Mouse (Mus musculus): Measurements from ENCODE around the gene Pnpla2. TPM values are rescaled to one million over a fixed set of nuclear protein-coding genes. Genes with fewer than 3 reads are reported as not detected.

The Pnpla2 gene
- 109 TPM for polyA plus RNA-seq (2014; fragmentation: Illumina TruSeq; extraction: RNeasy Lipid Tissue Mini Kit (QIAGEN cat#74804); ENCODE audit: insufficient read depth, low read depth, low replicate concordance)

DNA sequence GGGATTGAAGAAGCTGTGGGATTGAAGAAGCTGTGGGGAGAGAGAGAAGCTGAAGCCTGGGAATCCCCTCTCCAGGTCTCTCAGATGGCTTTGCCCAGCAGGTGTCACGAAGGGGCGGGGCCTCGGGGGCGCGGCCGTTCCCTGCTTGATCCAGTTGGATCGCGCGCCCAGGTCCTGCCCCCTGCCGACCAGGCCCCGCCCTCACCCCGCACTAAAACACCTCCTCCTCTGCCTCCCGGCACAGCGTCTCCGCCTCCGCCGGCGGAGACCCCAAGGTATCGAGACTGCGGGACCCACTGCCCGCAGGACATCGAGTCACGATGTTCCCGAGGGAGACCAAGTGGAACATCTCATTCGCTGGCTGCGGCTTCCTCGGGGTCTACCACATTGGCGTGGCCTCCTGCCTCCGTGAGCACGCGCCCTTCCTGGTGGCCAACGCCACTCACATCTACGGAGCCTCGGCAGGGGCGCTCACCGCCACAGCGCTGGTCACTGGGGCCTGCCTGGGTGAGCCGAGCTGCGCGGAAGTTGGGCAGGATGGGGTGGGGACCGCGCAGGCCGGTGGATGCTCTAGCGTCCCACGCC lies at the start of gene Pnpla2:
Gene Pnpla2 (plus strand): TSS at position 232 of the 585 bp plus-strand sequence.

DNA sequence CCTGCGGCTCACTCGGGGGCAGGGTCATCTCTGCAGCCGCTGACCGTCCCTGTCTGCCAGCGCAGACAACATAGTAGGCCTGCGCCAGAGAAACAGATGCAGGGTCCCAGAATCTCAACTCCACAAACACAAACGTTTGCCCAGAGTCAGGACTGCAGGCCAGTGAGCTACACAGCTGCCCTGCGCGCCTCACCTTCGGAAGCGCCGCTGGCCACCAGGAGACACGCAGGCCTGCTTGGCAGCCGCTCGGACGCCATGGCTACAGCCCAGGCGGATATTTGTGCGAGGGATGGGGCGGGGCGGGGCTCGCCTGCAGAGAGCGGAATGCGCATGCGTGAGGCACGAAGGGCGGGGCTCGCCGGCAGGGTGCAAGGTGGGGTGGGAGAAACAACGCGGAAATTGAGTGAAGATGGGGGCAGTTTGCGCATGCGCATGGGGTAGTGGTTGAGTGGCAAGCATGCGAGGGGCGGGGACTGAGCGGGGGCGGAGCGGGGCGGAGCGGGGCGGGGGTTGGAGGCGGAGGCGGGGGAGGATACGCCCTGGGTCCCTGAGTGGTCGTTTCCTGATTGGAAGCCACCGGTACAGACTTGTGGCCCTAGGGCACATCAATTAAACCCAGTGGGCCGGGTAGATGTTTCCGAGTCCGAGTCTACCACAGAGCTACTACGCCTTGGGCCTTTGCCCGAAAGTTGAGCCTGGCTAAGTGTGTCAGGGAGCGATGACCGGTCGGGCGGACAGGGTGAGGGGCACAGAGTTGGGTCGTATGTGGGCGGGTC lies 41.0 kb upstream of the Pnpla2 start, which contains the start of gene Gatd1:
Gene Gatd1 (minus strand): TSS at position 328 of the 776 bp plus-strand sequence.

DNA sequence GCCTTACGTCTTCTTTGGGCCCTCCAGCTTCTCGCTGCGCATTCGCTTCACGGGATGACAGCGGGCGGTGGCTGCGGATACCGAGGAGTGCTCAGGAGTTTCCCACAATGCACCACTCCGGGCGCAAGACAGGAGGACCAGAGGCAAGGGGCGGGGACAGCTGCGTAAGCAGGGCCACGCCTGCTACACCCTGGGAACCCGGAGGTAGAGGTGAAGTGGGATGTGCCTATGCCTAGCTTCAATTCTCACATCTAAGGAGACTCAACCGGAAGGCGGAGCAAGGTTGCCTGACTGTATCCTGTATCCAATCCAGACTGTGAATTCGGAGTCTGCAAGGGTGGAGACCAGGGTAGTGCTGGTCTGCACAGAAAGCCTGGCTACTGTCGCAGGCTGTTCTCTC lies 25.7 kb upstream of the Pnpla2 start, which contains the start of gene Cend1:
Gene Cend1 (minus strand): TSS at position 182 of the 400 bp plus-strand sequence.

DNA sequence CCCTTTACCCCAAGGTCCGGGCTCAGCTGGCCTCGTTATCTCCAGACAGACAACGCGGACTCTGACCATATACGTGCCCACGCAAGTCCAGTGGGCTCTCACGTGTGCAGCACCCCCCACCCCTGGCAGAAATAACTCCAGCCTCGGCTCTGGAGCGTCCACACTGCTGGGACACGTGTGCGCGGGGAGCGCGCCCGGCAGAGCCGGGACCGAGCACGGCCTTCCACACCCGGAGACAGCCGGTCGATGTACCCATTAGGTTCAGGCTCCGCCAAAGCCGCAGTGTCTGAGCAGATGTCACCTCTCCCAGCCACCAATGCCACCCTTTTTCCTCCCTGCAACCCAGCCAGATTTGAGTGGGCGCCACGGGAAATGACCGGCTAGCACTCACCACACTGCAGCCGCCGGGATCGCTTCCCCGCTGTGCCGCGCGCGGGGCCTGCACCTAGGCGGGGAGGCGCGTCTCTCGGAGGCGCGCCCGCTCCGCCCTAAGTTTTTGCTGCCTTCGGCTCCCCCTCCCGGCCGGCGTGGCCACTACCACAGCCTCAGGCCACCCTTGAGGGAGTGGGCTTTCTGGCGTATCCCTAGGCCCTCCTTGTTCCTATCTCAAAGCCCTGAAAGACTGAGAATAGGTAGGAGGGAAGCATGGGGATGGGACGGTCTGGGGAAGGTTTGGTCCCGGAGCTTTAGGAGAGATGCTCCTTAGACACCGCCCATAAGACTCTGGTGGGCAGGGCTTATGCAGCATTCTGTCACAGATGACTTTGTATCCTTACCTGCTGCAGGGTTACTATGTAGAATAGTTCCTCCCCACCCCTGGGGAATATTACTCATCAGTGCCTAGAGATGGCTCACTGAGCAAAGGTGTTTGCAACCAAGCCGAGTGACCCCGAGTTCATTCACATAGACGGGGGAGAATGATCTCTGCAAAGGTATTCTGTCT lies 17.5 kb upstream of the Pnpla2 start, which contains the start of gene Slc25a22:
Gene Slc25a22 (minus strand): TSS at position 715 of the 943 bp plus-strand sequence.

DNA sequence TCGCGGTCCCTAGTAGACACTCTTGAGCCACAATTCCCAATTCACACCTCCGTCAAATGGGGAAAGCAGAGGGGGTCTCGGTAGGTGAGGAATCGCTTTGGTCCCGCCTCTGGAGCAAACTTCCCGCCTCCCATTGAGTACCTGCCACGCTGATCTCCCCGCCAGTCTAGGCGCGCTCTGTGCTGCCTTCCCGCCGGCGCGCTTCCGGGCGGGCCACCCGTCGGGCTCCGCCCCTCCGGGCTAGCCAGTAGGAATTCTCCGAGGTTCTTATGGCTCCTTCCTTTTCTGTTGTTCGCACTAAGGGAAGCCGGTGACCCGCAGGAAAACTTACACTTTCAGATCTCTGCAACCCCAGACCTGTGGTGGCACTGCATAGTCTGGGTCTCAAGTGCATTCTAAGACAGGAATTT lies 11.2 kb upstream of the Pnpla2 start, which contains the start of gene Pidd1:
Gene Pidd1 (minus strand): TSS at position 198 of the 410 bp plus-strand sequence.

DNA sequence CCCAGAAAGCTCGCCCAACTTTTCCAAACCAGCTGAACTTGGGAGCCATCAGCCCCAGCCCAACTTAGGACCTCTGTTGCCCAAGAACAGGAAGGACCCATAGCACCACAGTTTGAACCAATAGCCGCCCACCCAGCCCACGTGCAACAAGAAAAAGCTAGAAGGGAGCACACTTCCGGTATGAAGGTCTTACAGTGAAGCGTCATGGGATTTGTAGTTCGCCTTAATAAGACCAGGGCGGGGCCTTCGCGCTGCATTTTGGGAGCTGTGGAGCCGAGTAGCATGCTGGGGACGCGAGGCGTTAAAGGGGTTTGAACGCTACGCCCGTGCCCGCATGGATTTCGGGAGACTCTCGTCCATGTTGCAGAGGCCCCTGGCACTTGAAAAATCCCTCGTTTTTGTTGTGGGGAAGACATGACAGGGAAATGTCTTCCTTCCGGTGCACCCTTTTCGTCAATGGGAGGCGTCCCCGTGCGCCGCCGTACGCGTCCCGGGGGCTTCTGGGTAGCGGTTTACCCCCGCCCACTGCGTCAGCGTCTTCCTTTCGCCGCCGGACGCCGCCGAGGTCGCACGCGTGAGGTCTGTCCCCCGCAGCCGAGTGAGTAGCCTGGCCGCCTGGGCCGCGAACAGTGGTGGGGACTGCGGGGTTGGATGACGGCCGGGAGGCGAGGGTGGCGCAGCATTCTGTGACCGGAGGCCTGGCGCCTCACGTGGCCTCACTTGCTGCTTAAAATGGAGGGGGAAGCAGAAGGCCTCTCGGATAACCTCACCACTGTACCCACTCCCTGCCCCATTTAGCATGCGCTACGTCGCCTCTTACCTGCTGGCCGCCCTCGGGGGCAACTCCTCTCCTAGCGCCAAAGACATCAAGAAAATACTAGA lies 7.6 kb upstream of the Pnpla2 start, which contains the start of gene Rplp2:
Gene Rplp2 (plus strand): TSS at position 261 of the 882 bp plus-strand sequence.

DNA sequence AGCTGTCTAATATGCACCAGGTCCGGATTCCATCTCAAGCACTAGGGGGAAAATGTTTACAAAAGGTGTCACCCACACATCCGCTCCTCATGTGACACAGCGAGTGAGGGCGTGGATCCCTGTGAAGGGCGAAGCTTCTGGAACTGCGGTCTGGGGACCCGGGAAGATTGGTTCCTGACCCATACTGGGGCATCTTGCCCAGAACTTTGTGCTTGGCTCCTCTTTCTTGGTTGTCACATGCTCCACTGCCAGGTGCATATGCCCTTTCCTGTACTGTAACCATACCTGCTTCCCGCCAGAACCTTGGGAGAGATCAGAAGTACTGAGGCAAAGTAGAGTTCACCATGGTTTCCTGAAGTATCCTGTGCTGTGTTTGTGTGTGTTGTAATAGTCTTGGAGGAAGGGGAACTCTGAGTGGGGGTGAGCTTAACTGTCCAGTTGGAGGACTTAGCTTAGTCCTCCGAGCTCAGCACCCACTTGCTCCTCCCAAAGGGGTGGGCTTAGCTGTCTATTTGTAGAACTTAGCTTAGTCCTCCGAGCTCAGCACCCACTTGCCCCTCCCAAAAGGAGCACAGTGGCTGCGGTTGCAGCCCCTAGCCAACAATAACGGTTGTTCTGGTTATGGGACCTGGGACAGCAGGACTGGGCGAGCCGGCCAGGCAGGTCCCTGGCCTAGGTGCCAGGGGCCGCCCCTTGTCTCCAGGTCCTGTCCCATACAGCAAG lies 5.6 kb downstream of the Pnpla2 start, which contains the start of gene Cracr2b:
Gene Cracr2b (plus strand): TSS at position 704 of the 723 bp plus-strand sequence.

DNA sequence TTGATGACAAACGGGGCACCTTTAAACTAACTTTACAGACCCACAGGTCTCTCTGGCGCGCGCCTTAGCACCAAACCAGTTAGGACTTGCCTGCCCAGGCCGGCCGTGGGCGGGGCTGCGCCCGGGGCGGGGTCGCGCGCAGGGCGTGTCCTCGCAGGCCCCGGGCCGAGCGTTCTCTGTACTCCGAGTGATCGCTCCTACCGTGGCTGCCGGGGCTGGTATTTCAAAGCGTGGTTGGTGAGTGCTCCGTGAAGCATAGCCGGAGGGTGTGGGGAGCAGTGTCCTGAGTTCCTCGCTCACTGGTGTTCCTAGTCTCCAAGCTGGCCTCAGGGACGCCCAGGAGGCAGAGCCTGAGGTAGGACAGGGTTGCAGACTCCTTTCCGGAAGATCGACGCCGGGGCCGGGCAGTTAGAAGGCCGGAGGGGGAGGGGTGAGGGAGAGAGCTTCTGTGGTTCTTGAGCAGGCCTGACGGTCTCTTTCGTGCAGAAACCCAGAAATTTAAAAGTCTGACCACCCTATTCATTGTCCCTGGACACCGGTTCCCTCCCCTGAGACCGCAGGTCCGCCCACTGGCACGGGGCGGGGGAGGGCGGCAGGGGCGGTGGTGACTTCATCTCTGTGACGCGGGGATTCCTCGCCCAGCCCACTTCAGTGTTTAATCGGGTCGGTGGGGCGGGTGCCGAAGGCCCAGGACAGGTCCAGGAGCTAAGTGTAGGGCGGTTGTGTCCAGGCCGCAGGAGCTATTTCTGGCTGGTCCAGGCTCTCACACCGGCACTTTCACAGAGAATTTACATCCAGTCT lies 12.4 kb downstream of the Pnpla2 start, which contains the start of gene Cd151:
Gene Cd151 (plus strand): TSS at position 163 of the 801 bp plus-strand sequence.

DNA sequence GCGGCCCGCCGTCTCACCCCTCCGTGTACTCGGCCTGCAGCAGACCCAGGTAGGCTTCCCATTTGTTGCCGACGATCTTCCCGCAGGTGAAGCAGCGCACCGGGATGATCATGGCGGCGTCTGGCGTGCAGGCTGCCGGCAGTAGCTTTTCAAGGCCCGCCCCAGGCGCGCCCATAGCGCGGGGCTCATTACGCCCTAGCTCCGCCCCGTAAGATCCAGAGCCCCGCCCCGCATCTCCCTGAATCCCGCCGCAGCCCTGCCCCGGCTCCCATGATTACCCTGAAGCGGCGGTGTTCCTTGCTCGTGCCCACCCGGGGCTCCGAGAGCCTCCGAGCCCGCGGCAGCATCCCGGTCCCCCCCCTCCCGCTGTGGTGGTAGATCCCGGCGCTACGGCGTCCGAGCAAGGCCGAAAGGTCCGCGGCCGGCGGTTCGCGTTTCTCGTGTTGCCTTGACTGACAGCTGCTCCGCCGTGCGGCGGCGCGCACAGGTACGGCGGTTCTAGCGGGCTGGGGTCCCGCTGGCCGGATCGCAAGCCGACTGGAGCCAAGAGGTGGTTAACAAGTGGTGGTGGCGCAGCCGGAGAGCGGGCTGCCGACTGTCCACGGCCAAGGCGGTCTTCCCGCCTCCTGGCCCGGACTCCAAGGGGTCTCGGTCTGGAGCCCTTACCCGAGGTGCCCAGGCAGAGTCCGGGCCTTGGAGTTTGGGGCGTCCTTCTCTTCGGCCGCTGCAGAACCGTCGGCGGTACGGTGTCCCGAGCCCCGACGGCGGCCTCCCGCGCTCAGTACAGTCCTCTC lies 20.2 kb downstream of the Pnpla2 start, which contains the start of the genes Polr2l and Tspan4:
Gene Polr2l (minus strand): TSS at position 122 of the 794 bp plus-strand sequence.
Gene Tspan4 (plus strand): TSS at position 230 of the 794 bp plus-strand sequence.

Other genes starting within 250 kb of the Pnpla2 start
- gene Lmntd2, start 241.1 kb upstream of the Pnpla2 start, polyA plus RNA-seq (2014; fragmentation: Illumina TruSeq; extraction: RNeasy Lipid Tissue Mini Kit (QIAGEN cat#74804); ENCODE audit: insufficient read depth, low read depth, low replicate concordance): 1.0 TPM
- 55.1 TPM for gene Rassf7, start 239.3 kb upstream of the Pnpla2 start, polyA plus RNA-seq (2014; fragmentation: Illumina TruSeq; extraction: RNeasy Lipid Tissue Mini Kit (QIAGEN cat#74804); ENCODE audit: insufficient read depth, low read depth, low replicate concordance)
- gene Phrf1, start 226.4 kb upstream of the Pnpla2 start, polyA plus RNA-seq (2014; fragmentation: Illumina TruSeq; extraction: RNeasy Lipid Tissue Mini Kit (QIAGEN cat#74804); ENCODE audit: insufficient read depth, low read depth, low replicate concordance): 26.6 TPM
- 21.8 TPM for gene Irf7, start 188.7 kb upstream of the Pnpla2 start, polyA plus RNA-seq (2014; fragmentation: Illumina TruSeq; extraction: RNeasy Lipid Tissue Mini Kit (QIAGEN cat#74804); ENCODE audit: insufficient read depth, low read depth, low replicate concordance)
- 0.23 TPM for gene Cdhr5, start 178.4 kb upstream of the Pnpla2 start, polyA plus RNA-seq (2014; fragmentation: Illumina TruSeq; extraction: RNeasy Lipid Tissue Mini Kit (QIAGEN cat#74804); ENCODE audit: insufficient read depth, low read depth, low replicate concordance)
- gene Sct, start 176.1 kb upstream of the Pnpla2 start, polyA plus RNA-seq (2014; fragmentation: Illumina TruSeq; extraction: RNeasy Lipid Tissue Mini Kit (QIAGEN cat#74804); ENCODE audit: insufficient read depth, low read depth, low replicate concordance): not detected
- not detected for gene Drd4, start 163.2 kb upstream of the Pnpla2 start, polyA plus RNA-seq (2014; fragmentation: Illumina TruSeq; extraction: RNeasy Lipid Tissue Mini Kit (QIAGEN cat#74804); ENCODE audit: insufficient read depth, low read depth, low replicate concordance)
- 20.4 TPM for gene Deaf1, start 127.5 kb upstream of the Pnpla2 start, polyA plus RNA-seq (2014; fragmentation: Illumina TruSeq; extraction: RNeasy Lipid Tissue Mini Kit (QIAGEN cat#74804); ENCODE audit: insufficient read depth, low read depth, low replicate concordance)
- gene Tmem80, start 127.5 kb upstream of the Pnpla2 start, polyA plus RNA-seq (2014; fragmentation: Illumina TruSeq; extraction: RNeasy Lipid Tissue Mini Kit (QIAGEN cat#74804); ENCODE audit: insufficient read depth, low read depth, low replicate concordance): 25.4 TPM
- 30.4 TPM for gene Eps8l2, start 116.3 kb upstream of the Pnpla2 start, polyA plus RNA-seq (2014; fragmentation: Illumina TruSeq; extraction: RNeasy Lipid Tissue Mini Kit (QIAGEN cat#74804); ENCODE audit: insufficient read depth, low read depth, low replicate concordance)
- 203 TPM for gene Taldo1, start 63.0 kb upstream of the Pnpla2 start, polyA plus RNA-seq (2014; fragmentation: Illumina TruSeq; extraction: RNeasy Lipid Tissue Mini Kit (QIAGEN cat#74804); ENCODE audit: insufficient read depth, low read depth, low replicate concordance)
- gene Gatd1, start 41.1 kb upstream of the Pnpla2 start, polyA plus RNA-seq (2014; fragmentation: Illumina TruSeq; extraction: RNeasy Lipid Tissue Mini Kit (QIAGEN cat#74804); ENCODE audit: insufficient read depth, low read depth, low replicate concordance): 24.6 TPM
- gene Cend1, start 25.7 kb upstream of the Pnpla2 start, polyA plus RNA-seq (2014; fragmentation: Illumina TruSeq; extraction: RNeasy Lipid Tissue Mini Kit (QIAGEN cat#74804); ENCODE audit: insufficient read depth, low read depth, low replicate concordance): 0.50 TPM
- gene Slc25a22, start 17.3 kb upstream of the Pnpla2 start, polyA plus RNA-seq (2014; fragmentation: Illumina TruSeq; extraction: RNeasy Lipid Tissue Mini Kit (QIAGEN cat#74804); ENCODE audit: insufficient read depth, low read depth, low replicate concordance): 12.9 TPM
- gene Pidd1, start 11.2 kb upstream of the Pnpla2 start, polyA plus RNA-seq (2014; fragmentation: Illumina TruSeq; extraction: RNeasy Lipid Tissue Mini Kit (QIAGEN cat#74804); ENCODE audit: insufficient read depth, low read depth, low replicate concordance): 0.81 TPM
- gene Rplp2, start 7.8 kb upstream of the Pnpla2 start, polyA plus RNA-seq (2014; fragmentation: Illumina TruSeq; extraction: RNeasy Lipid Tissue Mini Kit (QIAGEN cat#74804); ENCODE audit: insufficient read depth, low read depth, low replicate concordance): 1,656 TPM
- 126 TPM for gene Cracr2b, start 5.9 kb downstream of the Pnpla2 start, polyA plus RNA-seq (2014; fragmentation: Illumina TruSeq; extraction: RNeasy Lipid Tissue Mini Kit (QIAGEN cat#74804); ENCODE audit: insufficient read depth, low read depth, low replicate concordance)
- 213 TPM for gene Cd151, start 12.2 kb downstream of the Pnpla2 start, polyA plus RNA-seq (2014; fragmentation: Illumina TruSeq; extraction: RNeasy Lipid Tissue Mini Kit (QIAGEN cat#74804); ENCODE audit: insufficient read depth, low read depth, low replicate concordance)
- gene Polr2l, start 19.9 kb downstream of the Pnpla2 start, polyA plus RNA-seq (2014; fragmentation: Illumina TruSeq; extraction: RNeasy Lipid Tissue Mini Kit (QIAGEN cat#74804); ENCODE audit: insufficient read depth, low read depth, low replicate concordance): 44.0 TPM
- 42.4 TPM for gene Tspan4, start 20.0 kb downstream of the Pnpla2 start, polyA plus RNA-seq (2014; fragmentation: Illumina TruSeq; extraction: RNeasy Lipid Tissue Mini Kit (QIAGEN cat#74804); ENCODE audit: insufficient read depth, low read depth, low replicate concordance)
- gene Chid1, start 84.7 kb downstream of the Pnpla2 start, polyA plus RNA-seq (2014; fragmentation: Illumina TruSeq; extraction: RNeasy Lipid Tissue Mini Kit (QIAGEN cat#74804); ENCODE audit: insufficient read depth, low read depth, low replicate concordance): 17.6 TPM
- 28.1 TPM for gene Ap2a2, start 107.0 kb downstream of the Pnpla2 start, polyA plus RNA-seq (2014; fragmentation: Illumina TruSeq; extraction: RNeasy Lipid Tissue Mini Kit (QIAGEN cat#74804); ENCODE audit: insufficient read depth, low read depth, low replicate concordance)
- gene Muc6, start 200.1 kb downstream of the Pnpla2 start, polyA plus RNA-seq (2014; fragmentation: Illumina TruSeq; extraction: RNeasy Lipid Tissue Mini Kit (QIAGEN cat#74804); ENCODE audit: insufficient read depth, low read depth, low replicate concordance): not detected
- gene Muc2, start 235.1 kb downstream of the Pnpla2 start, polyA plus RNA-seq (2014; fragmentation: Illumina TruSeq; extraction: RNeasy Lipid Tissue Mini Kit (QIAGEN cat#74804); ENCODE audit: insufficient read depth, low read depth, low replicate concordance): 0.23 TPM